Mouse (Mus musculus) forebrain, embryonic 10.5 days (tissue): ENCODE results near the gene Tlk2. TPM values are rescaled to one million over a fixed set of nuclear protein-coding genes. Genes with fewer than 3 reads are reported as not detected.
A peak's percentile ranks its signal among the peaks of the same experiment; 100 is the strongest.

Source experiments
- DNase-seq: peaks from one replicate; pipeline ENCODE4 v3.0.0-alpha.2; 2017; ENCODE audit warnings: low spot score; ENCODE audit errors: extremely low spot score
- H3K27ac ChIP-seq: fragments of 300-500 bp; sonication (generic); 2 replicates; pipeline ENCODE4 v1.5.1; 2016; ENCODE audit warnings: mild to moderate bottlenecking
- H3K27me3 ChIP-seq: fragments of 300-500 bp; sonication (generic); 2 replicates; pipeline ENCODE4 v1.6.1; 2016; ENCODE audit warnings: mild to moderate bottlenecking; ENCODE audit not compliant: poor library complexity, severe bottlenecking
- H3K36me3 ChIP-seq: fragments of 300-500 bp; sonication (generic); replicated peaks from 2 replicates; pipeline ENCODE4 v1.6.1; 2016; ENCODE audit warnings: mild to moderate bottlenecking, moderate library complexity
- H3K4me1 ChIP-seq: fragments of 300-500 bp; sonication (generic); 2 replicates; pipeline ENCODE4 v1.6.1; 2016
- H3K4me3 ChIP-seq: fragments of 300-500 bp; sonication (generic); 2 replicates; pipeline ENCODE4 v1.5.1; 2016; ENCODE audit warnings: mild to moderate bottlenecking, moderate library complexity
- H3K9me3 ChIP-seq: fragments of 300-500 bp; sonication (generic); 2 replicates; pipeline ENCODE4 v1.6.1; 2016; ENCODE audit warnings: mild to moderate bottlenecking, moderate library complexity
- WGBS: fragments of 180-500 bp; shearing (Covaris S2); methylation state at CpG from one replicate; pipeline ENCODE4 v1.1.7; 2016; 5-methylcytosine and 5-hydroxymethylcytosine counted together
- polyA plus RNA-seq: library from polyadenylated mRNA; unstranded; fragments of >200 nt; fragmentation: Nextera tagmentation; extraction: Ambion mirVana; gene quantifications from 2 replicates; pipeline ENCODE4 v1.2.1, GENCODE M21; 2016

Gene Tlk2
- polyA plus RNA-seq, 1 experiment from 2014 or later = 21.5 TPM

DNA sequence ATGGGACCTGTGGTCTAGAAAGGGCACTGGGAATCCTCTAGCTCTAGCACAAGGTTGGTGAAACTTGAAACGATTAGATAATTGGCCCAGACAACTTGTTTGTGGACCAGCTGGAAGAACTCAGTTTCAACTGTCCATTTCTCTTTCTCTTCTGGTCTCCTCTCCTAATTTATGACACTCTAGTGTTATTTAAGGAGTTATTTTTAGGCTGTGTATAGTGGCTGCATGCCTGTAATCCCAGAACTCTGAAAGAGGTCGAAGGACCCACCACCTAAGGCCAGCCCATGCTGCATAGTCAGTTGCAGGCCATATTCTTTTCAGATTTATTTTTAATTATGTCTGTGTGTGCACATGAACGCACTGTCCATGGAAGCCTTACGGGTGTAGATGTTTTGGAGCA is 916 bp downstream of the Tlk2 start:
- peaks cover 28% of the 10 kb centered on the region for H3K4me1 ChIP-seq
- H3K4me3 ChIP-seq = peak overlapping the region; percentile 95
- H3K27ac ChIP-seq = no peak overlapping the region
- WGBS = 92% methylated on average over 4 of the region's 4 CpGs
- H3K27me3 ChIP-seq = no peaks in the 10 kb centered on the region
- H3K9me3 ChIP-seq = peaks cover 10% of the 10 kb centered on the region
- peaks cover 26% of the 10 kb centered on the region for H3K36me3 ChIP-seq
- DNase-seq = no peak

DNA sequence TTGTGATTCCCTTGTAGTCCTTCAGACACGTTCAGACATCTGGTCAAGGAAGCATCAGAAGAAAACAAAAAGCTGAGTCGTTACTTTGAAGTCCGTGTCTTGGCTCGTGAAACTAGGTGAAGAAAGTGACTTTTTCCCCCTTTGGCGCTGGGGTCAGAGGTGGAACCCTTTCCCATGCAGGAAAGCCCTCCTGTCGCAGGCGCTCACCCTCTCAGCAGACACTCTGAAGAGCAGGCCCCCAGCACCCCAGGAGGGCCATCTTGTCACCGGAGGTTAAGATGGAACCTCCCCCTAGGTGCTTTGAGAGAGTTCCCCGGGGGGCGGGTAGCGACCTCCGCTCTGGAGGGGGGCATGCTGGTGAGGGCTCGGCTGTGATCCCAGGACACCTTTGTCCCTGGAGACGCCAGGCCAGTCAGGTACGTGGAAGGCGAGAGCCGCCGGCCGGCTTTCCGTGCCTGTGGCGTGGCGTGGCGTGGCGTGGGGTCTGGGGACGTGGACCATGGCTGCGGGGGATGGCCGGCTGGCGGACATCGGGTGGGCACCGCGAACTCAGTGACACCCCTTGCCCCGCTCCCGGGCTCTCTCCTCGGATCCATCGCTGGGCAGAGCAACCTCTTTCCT is 2.0 kb downstream of the Tlk2 start:
- no peak for DNase-seq
- peaks cover 28% of the 10 kb centered on the region for H3K4me1 ChIP-seq
- H3K36me3 ChIP-seq = peaks cover 37% of the 10 kb centered on the region
- peaks cover 10% of the 10 kb centered on the region for H3K9me3 ChIP-seq
- under 1% methylated on average over 34 of the region's 35 CpGs for WGBS
- peak overlapping the region; percentile 95 for H3K4me3 ChIP-seq
- H3K27me3 ChIP-seq = no peaks in the 10 kb centered on the region
- peak overlapping the region; percentile 99 for H3K27ac ChIP-seq

DNA sequence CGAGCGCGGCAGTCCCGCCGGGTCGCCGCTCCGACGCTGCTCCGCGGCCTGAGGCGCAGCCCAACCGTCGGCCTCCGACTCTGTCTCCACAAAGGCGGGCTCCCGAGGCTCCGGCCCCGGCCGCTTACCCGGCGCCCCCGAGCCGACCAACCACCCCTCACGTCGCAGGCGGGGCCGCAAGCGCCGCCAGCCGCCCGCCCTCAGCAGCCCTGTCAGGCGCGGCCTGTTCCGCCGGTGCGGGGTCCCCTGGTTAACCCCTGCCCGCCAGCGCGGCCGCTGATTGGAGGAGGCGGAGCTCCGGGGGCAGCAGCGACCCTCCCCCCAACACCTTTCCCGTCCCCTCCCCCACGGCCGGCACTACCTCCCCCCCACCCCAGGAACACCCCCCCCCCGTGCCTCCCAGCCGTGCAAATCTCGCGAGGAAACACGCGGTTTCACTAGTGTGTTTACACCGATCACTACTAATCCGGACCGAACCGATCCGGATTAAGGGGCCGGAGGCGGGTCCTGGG is 2.6 kb downstream of the Tlk2 start:
- no peaks in the 10 kb centered on the region for H3K27me3 ChIP-seq
- under 1% methylated on average over 60 of the region's 60 CpGs for WGBS

DNA sequence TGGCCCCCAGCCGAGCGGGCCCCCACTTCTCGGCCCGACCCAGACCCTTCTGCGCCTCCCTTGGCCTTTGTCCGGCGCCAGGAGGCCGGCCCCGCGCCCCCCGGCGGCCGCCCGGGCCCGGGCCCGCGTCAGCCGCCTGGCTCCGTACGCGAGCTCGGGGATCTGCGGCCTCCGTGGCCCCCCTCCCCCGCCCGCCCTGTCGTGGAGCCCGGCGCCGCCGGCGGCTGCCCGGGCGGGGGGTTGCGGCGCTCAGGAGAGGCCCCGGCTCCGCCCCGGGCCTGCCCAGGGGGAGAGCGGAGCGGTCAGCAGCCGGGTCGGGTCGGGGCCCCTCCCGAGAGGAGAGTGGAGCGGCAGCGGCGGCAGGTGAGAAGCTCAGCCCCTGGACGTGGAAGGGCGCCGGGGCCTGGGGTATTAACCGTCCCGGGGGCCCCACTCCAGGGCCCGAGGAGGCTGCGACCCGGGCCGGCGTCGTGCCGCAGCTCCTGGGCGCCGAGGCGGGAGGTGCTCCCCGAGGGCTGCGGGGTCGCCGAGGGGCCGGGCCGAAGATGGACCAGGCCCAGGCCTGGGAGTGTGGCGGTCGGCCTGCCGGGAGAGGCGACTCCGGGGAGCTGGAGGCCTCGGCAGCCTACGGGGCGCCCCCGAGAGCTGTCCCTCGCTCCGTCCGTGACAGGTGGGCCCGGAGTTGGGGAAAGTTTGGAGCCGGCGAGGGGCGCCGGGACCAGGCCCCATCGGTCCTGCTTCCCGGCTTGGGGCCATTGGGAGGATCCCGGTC is 3.3 kb downstream of the Tlk2 start:
- peaks cover 28% of the 10 kb centered on the region for H3K4me1 ChIP-seq

More for the DNA sequence above, 2.6 kb downstream of the Tlk2 start:
- DNase-seq = peak; percentile 94
- peak overlapping the region; percentile 99 for H3K27ac ChIP-seq
- peaks cover 10% of the 10 kb centered on the region for H3K9me3 ChIP-seq
- H3K4me1 ChIP-seq = peaks cover 28% of the 10 kb centered on the region
- peak overlapping the region; percentile 95 for H3K4me3 ChIP-seq
- H3K36me3 ChIP-seq = peaks cover 43% of the 10 kb centered on the region

DNA sequence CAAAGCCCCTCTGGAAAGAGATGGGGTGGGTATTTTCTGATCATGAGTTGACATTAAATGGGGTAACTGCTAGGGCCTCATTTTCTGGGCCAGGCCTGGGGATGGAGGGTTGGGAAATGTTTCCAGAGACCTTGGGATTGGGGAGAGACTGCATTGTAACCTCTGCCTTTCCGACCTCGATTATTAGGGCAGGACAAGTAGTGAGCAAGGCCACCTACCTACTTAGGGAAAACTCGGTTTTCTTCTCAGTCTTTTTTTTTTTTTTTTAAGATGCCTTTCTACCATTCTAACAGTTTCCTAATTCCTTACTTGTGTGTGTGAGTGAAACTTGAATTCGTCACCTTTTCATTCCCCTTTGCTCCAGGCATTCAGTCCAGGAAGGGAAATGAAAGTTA is 3.9 kb downstream of the Tlk2 start:
- peaks cover 53% of the 10 kb centered on the region for H3K36me3 ChIP-seq
- peaks cover 10% of the 10 kb centered on the region for H3K9me3 ChIP-seq
- H3K27me3 ChIP-seq = no peaks in the 10 kb centered on the region
- peaks cover 28% of the 10 kb centered on the region for H3K4me1 ChIP-seq
- no peak for DNase-seq
- peak overlapping the region; percentile 95 for H3K4me3 ChIP-seq
- WGBS = 7% methylated on average over 4 of the region's 4 CpGs
- H3K27ac ChIP-seq = peak overlapping the region; percentile 99

More for the DNA sequence above, 3.3 kb downstream of the Tlk2 start:
- peak overlapping the region; percentile 95 for H3K4me3 ChIP-seq
- H3K27ac ChIP-seq = peak overlapping the region; percentile 99
- H3K9me3 ChIP-seq = peaks cover 10% of the 10 kb centered on the region
- H3K36me3 ChIP-seq = peaks cover 50% of the 10 kb centered on the region
- no peaks in the 10 kb centered on the region for H3K27me3 ChIP-seq
- peak; percentile 57 for DNase-seq
- WGBS = 2% methylated on average over 81 of the region's 89 CpGs

DNA sequence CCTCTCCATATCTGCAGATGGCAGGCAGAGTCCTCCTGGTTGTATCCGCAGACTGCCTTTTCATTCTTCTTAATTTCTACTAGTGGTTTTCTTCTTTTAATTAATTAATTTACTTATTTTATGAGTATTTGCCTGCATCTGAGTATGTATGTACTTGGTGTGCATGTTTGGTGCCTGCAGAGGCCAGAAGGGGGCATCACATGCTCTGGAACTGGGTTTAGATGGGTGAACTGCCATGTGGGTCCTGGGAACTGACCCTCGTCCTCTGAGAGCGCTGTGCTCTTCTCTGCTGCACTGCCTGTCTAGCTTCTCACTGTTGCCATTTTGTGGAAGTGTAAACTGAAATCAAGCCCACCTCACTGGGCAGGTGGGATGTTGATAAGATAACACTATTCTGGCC is 6.1 kb downstream of the Tlk2 start:
- no peak for DNase-seq
- Histone ChIP-seq H3K9me3 (no peaks in the 10 kb centered on the region), H3K27me3 (no peaks in the 10 kb centered on the region), H3K36me3 (peaks cover 56% of the 10 kb centered on the region), H3K4me3 (no peak overlapping the region), H3K27ac (no peak overlapping the region), H3K4me1 (peaks cover 20% of the 10 kb centered on the region)
- 87% methylated on average over 3 of the region's 3 CpGs for WGBS

DNA sequence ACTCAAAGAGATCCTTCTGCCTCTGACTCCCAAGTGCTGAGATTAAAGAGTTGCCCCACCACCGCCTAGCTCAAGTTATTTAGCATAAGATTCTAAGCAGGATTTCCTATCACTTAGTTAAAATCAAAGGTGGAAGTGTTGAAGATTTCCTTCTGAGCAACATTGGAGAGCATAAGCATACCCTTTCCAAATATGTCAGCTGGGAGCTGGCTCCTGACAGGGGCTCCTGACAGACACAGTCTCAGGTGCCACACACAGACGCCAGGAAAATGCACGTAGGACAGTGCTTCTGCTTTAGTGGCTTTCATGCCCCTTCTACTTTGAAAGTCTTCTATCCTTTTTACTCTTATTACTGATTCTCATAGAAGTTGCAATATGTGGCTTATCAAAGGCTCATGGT is 13.6 kb downstream of the Tlk2 start:
- Histone ChIP-seq H3K9me3 (no peaks in the 10 kb centered on the region), H3K4me3 (no peak overlapping the region), H3K27me3 (no peaks in the 10 kb centered on the region), H3K4me1 (no peaks in the 10 kb centered on the region), H3K36me3 (peaks cover 63% of the 10 kb centered on the region), H3K27ac (no peak overlapping the region)
- WGBS = 90% methylated on average over 3 of the region's 3 CpGs
- no peak for DNase-seq

DNA sequence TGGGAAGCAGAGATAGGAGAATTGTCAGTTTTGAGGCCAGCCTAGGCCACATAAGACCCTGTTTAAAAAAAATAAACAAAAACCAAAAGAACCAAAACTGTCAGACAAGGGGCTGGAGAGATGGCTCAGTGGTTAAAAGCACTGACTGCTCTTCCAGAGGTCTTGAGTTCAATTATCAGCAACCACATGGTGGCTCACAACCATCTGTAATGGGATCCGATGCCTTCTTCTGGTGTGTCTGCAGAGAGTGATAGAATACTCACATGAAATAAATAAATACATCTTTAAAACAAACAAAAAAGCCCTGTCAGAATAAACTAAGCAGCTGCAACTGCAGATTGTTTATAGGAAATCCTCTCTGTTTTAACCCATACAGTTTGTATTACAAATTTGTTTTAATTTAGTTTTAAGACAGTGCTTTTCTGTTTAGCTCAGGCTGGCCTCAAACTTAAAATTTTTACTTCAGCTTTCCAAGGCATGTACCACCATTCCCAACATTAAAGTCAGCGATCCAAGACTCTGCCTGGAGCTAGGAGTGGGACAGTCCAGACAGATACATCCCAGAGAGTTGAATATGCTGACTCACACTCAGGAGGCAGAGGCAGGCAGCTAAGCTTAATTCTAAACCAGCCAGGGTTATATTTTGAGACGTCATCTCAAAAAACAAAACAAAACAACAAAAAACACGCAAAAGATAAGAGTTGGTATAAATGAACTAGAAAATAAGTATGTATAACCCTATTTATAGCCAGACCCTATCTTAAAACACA is 18.5 kb downstream of the Tlk2 start:
- Histone ChIP-seq H3K4me1 (no peaks in the 10 kb centered on the region), H3K4me3 (no peak overlapping the region), H3K27me3 (no peaks in the 10 kb centered on the region), H3K9me3 (no peaks in the 10 kb centered on the region), H3K27ac (no peak overlapping the region), H3K36me3 (peaks cover 50% of the 10 kb centered on the region)
- 88% methylated on average over 4 of the region's 4 CpGs for WGBS
- DNase-seq = no peak

DNA sequence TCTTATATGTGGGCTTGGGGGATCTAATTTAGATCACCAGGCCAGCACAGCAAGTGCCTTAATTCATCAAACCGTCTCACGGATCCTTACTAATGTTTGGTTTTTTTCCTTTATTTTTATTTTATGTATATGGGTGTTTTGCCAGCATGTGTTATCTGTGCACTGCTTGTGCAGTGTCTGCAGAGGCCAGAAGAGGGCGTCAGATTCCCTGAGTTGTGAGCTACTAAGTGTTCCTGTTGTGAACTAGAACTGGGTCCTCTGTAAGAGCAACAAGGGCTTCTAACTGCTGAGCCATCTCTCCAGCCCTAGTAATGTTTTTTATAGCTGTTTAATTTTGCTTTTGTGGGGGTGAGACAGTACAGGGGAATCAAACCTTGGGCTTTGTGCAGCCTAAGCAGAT is 23.8 kb downstream of the Tlk2 start:
- Histone ChIP-seq H3K27me3 (no peaks in the 10 kb centered on the region), H3K4me1 (peaks cover 21% of the 10 kb centered on the region), H3K9me3 (no peaks in the 10 kb centered on the region), H3K4me3 (no peak overlapping the region), H3K36me3 (peaks cover 22% of the 10 kb centered on the region), H3K27ac (no peak overlapping the region)
- no peak for DNase-seq
- WGBS = 62% methylated on average over 3 of the region's 3 CpGs

DNA sequence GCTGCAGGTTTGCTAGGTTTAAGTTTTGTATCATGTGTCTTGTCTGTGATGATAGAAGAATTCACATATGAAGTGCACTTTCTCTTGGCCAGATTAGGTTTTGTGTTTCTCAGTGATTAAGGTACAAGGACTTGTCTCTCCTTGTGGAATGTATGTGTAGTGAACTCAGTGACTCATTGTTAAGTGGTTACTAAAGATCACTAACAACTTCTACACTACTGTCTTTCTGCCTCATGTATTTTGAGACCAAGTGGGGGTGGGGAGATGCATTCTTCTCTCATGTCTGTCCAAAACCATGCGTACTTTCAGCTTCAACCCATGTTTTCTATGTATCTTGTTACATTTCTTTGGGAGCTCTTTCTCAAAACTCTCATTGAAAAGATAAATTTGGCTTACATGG is 31.4 kb downstream of the Tlk2 start:
- Histone ChIP-seq H3K4me3 (no peak overlapping the region), H3K36me3 (peaks cover 77% of the 10 kb centered on the region), H3K9me3 (no peaks in the 10 kb centered on the region; the same call in 1 of the 2 replicates), H3K4me1 (0 out of 2 replicates have a peak, but pooled peaks cover 4% of the 10 kb centered on the region), H3K27me3 (no peaks in the 10 kb centered on the region), H3K27ac (no peak overlapping the region)
- DNase-seq = no peak
- 90% methylated on average over 1 of the region's 1 CpGs for WGBS

DNA sequence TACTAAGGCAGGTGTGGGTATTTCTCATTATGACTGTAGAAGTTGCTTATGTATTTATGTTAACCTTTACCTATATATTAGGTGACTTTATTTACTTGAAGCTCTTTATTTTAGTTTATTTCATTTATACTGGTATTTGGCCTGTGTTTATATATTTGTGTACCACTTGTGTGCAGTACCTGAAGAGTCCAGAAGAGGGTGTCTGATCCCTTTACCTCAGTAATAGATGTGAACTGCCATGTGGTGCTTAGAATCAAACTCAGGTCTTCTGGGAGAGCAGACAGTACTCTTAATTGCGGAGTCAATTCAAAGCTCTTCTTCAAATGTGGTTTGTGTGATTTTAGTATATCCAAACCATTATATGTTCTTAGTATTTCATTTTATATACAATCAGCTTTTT is 35.6 kb downstream of the Tlk2 start:
- WGBS = 95% methylated on average over 1 of the region's 1 CpGs
- DNase-seq = no peak

DNA sequence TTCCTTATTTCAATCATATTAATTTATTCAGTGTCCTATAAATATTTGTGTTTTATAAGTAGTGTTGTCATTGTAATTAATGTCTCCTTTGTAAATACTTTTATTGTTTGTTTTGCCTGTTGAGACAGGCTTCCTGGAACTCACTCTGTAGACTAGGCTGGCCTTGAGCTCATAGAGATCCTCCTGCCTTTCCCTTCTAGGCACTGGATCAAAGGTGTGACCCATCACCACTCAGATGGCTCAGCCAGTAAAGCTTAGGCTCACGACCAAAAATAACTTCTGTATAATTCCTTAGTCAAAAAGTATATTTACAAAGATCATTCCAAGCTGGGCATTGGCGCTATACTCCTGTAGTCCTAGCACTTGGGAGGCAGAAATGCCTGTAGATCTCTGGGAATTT is 39.2 kb downstream of the Tlk2 start:
- 92% methylated on average over 2 of the region's 2 CpGs for WGBS
- Histone ChIP-seq H3K4me1 (no peaks in the 10 kb centered on the region), H3K4me3 (no peak overlapping the region), H3K27ac (no peak overlapping the region), H3K36me3 (peaks cover 61% of the 10 kb centered on the region), H3K9me3 (no peaks in the 10 kb centered on the region; the same call in 1 of the 2 replicates), H3K27me3 (no peaks in the 10 kb centered on the region)
- DNase-seq = no peak

More for the DNA sequence above, 35.6 kb downstream of the Tlk2 start:
- no peak overlapping the region for H3K27ac ChIP-seq
- H3K36me3 ChIP-seq = peaks cover 72% of the 10 kb centered on the region
- H3K4me1 ChIP-seq = no peaks in the 10 kb centered on the region
- no peak overlapping the region for H3K4me3 ChIP-seq
- H3K9me3 ChIP-seq = no peaks in the 10 kb centered on the region; the same call in 1 of the 2 replicates
- no peaks in the 10 kb centered on the region for H3K27me3 ChIP-seq
